ENCODE assay signal across 24 mouse cellular contexts in genomic region chr14:98654191-98654809, GRCm38 (mm10).
"Had no signal": no experiment of that assay in that cellular context is flagged by ENCODE, and none has a peak within 500 bp of the region (broad histone marks: within the 10 kb centered on the region; RNA-seq: fewer than 3 reads in every experiment).

No protein-coding gene starts in this region.

- H3K4me2 ChIP-seq: heart, embryonic 12.5 days; hindbrain, embryonic 12.5 days; hindbrain, embryonic 15.5 days; kidney, embryonic 15.5 days; limb, embryonic 13.5 days; limb, embryonic 15.5 days had no signal

- H3K4me1 ChIP-seq: heart, embryonic 10.5 days; heart, embryonic 12.5 days; hindbrain, embryonic 10.5 days; hindbrain, embryonic 15.5 days; kidney, embryonic 15.5 days; limb, embryonic 13.5 days; limb, embryonic 15.5 days had no signal

- H3K9ac ChIP-seq: heart, embryonic 12.5 days; hindbrain, embryonic 12.5 days; hindbrain, embryonic 15.5 days; kidney, embryonic 15.5 days; limb, embryonic 13.5 days; limb, embryonic 15.5 days had no signal

- H3K27me3 ChIP-seq: heart, embryonic 12.5 days; hindbrain, embryonic 12.5 days; hindbrain, embryonic 15.5 days; kidney, embryonic 15.5 days; limb, embryonic 13.5 days; limb, embryonic 15.5 days had no signal

- DNase-seq: gastrocnemius, postnatal 14 days; gastrocnemius, postnatal 36 days; heart, adult 18-20 months; heart, postnatal 10 days; heart, postnatal 4 days; kidney, adult 11 months; kidney, adult 2 months; kidney, adult 9 months; kidney, postnatal 14 days; kidney, postnatal 36 days; left cerebral cortex, postnatal 4 days had no signal

- H3K4me3 ChIP-seq: heart, embryonic 10.5 days; heart, embryonic 12.5 days; hindbrain, embryonic 10.5 days; hindbrain, embryonic 12.5 days; hindbrain, embryonic 15.5 days; kidney, embryonic 15.5 days; layer of hippocampus, adult 2 months; left cerebral cortex, adult 2 months; limb, embryonic 13.5 days; limb, embryonic 15.5 days had no signal

- H3K27ac ChIP-seq: heart, embryonic 10.5 days; hindbrain, embryonic 10.5 days; hindbrain, embryonic 12.5 days; hindbrain, embryonic 15.5 days; hindbrain, postnatal 0 days; kidney, embryonic 15.5 days; kidney, postnatal 0 days; layer of hippocampus, adult 2 months; left cerebral cortex, adult 2 months; limb, embryonic 13.5 days; limb, embryonic 15.5 days had no signal

- ATAC-seq: hindbrain, postnatal 0 days; intestine, embryonic 16.5 days had no signal

- H3K9me3 ChIP-seq: heart, embryonic 10.5 days; heart, embryonic 12.5 days; hindbrain, embryonic 10.5 days; hindbrain, embryonic 12.5 days; hindbrain, embryonic 15.5 days; kidney, embryonic 15.5 days; limb, embryonic 13.5 days; limb, embryonic 15.5 days had no signal

- H3K36me3 ChIP-seq: heart, embryonic 10.5 days; heart, embryonic 12.5 days; hindbrain, embryonic 10.5 days; hindbrain, embryonic 12.5 days; hindbrain, embryonic 15.5 days; kidney, embryonic 15.5 days; limb, embryonic 13.5 days; limb, embryonic 15.5 days had no signal
